Mouse (Mus musculus) megakaryocyte-erythroid progenitor cell, adult 5-6 weeks (primary cell): Measurements from ENCODE around the gene Znhit1. TPM values are rescaled to one million over a fixed set of nuclear protein-coding genes. Genes with fewer than 3 reads are reported as not detected.

Experiments used
- ATAC-seq: replicated peaks from 2 replicates; pipeline ENCODE4 v1.8.0; 2016; ENCODE audit warnings: mild to moderate bottlenecking, inconsistent platforms; ENCODE audit not compliant: severe bottlenecking, poor library complexity, low FRiP score, low TSS enrichment
- total RNA-seq, 2 experiments: library from RNA; stranded (forward) in 1 of 2; stranded (reverse) in 1 of 2; fragments of 200-1000, 215-1000 nt in 1 of 2; fragments of >200 nt in 1 of 2; fragmentation: Nextera tagmentation in 1 of 2; gene quantifications; 2 replicates each; pipeline ENCODE4 v1.2.3; 2014 to 2017

The Znhit1 gene
- total RNA-seq (2014; fragmentation: Nextera tagmentation) (67.3 and 75.0 TPM in 2 replicates), total RNA-seq (2017) (18.8 and 21.6 TPM in 2 replicates)

GRCm38 (mm10) chr5:136987934-136988271 lies at the start of gene Znhit1:
Gene Znhit1 (minus strand): TSS chr5:136988021.
- 0 out of 2 replicates have a peak, but pooled peaks have one; percentile 10 for ATAC-seq

GRCm38 (mm10) chr5:137036211-137036610 lies 48.4 kb upstream of the Znhit1 start:
- no peak for ATAC-seq

GRCm38 (mm10) chr5:137032641-137033074 lies 44.8 kb upstream of the Znhit1 start:
- peak; percentile 68 for ATAC-seq

GRCm38 (mm10) chr5:137032033-137032421 lies 44.2 kb upstream of the Znhit1 start:
- ATAC-seq: no peak

GRCm38 (mm10) chr5:137031076-137032032 lies 43.5 kb upstream of the Znhit1 start:
- no peak for ATAC-seq

GRCm38 (mm10) chr5:137030416-137030810 lies 42.6 kb upstream of the Znhit1 start:
- no peak for ATAC-seq

- peak; percentile 75 for ATAC-seq
Observed at GRCm38 (mm10) chr5:137029643-137030415, 42.0 kb upstream of the Znhit1 start.

- ATAC-seq: no peak
Observed at GRCm38 (mm10) chr5:137029273-137029585, 41.4 kb upstream of the Znhit1 start.

GRCm38 (mm10) chr5:137028561-137029272 lies 40.9 kb upstream of the Znhit1 start:
- no peak for ATAC-seq

GRCm38 (mm10) chr5:137026092-137026491 lies 38.3 kb upstream of the Znhit1 start, which contains the start of gene Vgf:
Gene Vgf (plus strand): TSS chr5:137026392.
- no peak for ATAC-seq

- ATAC-seq: peak; percentile 61
Observed at GRCm38 (mm10) chr5:137025132-137025531, 37.3 kb upstream of the Znhit1 start.

GRCm38 (mm10) chr5:137024318-137024717 lies 36.5 kb upstream of the Znhit1 start:
- ATAC-seq: no peak

- ATAC-seq: no peak
Observed at GRCm38 (mm10) chr5:137015913-137016312, 28.1 kb upstream of the Znhit1 start.

GRCm38 (mm10) chr5:137012401-137012950 lies 24.7 kb upstream of the Znhit1 start:
- no peak for ATAC-seq

- ATAC-seq: peak; percentile 64; the same call in 1 of the 2 replicates
Observed at GRCm38 (mm10) chr5:137009988-137010387, 22.2 kb upstream of the Znhit1 start.

- no peak for ATAC-seq
Observed at GRCm38 (mm10) chr5:137007276-137007675, 19.5 kb upstream of the Znhit1 start.

- no peak for ATAC-seq
Observed at GRCm38 (mm10) chr5:137000612-137001011, 12.8 kb upstream of the Znhit1 start.

GRCm38 (mm10) chr5:136999449-136999848 lies 11.6 kb upstream of the Znhit1 start:
- no peak for ATAC-seq

- no peak for ATAC-seq
Observed at GRCm38 (mm10) chr5:136989801-136990200, 2.0 kb upstream of the Znhit1 start.
